Mouse (Mus musculus): ENCODE measurements around the gene Fnbp1. TPM values are rescaled to one million over a fixed set of nuclear protein-coding genes. Genes with fewer than 3 reads are reported as not detected.
"Not testable (repeated sequence)": the region's sequence is repeated elsewhere in the genome, so short reads cannot be mapped to it uniquely, and the experiment has no call there.

Gene Fnbp1
- total RNA-seq (2021) = 100 to 1,000 TPM; 104 to 118 TPM

DNA sequence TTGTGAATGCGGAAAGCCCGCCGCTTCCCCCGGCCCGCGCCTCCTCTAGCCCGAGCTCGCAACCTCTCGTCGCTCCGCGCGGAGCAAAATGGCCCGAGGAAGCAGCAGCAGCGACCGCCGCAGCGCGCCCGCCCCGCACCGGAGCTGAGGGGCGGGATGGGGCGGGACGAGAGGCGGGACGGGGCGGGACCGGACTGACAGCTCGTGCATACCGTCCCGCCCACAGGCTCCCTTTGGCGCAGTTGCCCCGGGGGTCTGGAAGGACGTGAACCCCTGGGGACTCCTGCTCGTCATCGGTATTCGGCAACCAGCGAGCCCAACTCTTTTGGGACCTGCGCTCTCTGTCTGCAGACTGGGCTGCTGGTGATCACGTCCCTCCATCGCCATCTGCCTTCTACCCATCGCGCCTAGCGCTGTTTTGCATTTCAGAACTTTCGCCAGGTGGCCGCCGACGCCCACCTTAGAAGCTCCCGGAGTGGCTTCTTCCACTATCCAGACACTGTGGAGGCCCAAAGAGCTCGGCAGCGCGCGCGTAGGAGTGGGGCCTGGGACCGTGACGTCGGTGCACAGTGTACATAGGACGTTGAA lies at the start of gene Fnbp1:
Fnbp1 (minus strand) TSS at position 142 of the 588 bp plus-strand sequence.
- DNase-seq = peak; percentile 85

- no peak for DNase-seq
Measured at GRCm38 (mm10) chr2:31189654-31190053, 47.8 kb upstream of the Fnbp1 start.

DNA sequence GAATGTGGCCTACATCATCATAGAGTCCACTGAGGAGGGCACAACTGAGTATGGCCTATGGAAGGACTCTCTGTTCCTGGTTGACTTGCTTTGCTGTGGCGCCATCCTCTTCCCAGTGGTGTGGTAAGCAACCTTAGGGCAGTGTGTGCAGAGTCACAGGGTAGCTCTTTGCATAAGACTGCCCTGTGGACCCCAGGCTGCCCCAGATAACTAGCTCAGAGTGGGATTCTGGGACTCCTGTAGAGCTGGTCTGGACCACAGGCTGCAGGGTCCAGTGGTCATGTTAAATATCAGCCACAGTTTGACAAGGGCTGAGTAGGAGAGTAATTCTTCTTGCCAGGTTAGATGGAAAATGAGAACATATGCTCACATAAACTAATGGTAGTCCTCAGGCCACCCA lies 46.9 kb upstream of the Fnbp1 start:
- DNase-seq = no peak

- DNase-seq = no peak
Measured at GRCm38 (mm10) chr2:31183830-31184229, 42.0 kb upstream of the Fnbp1 start.

GRCm38 (mm10) chr2:31182786-31183330 lies 41.0 kb upstream of the Fnbp1 start:
- no peak for DNase-seq

DNA sequence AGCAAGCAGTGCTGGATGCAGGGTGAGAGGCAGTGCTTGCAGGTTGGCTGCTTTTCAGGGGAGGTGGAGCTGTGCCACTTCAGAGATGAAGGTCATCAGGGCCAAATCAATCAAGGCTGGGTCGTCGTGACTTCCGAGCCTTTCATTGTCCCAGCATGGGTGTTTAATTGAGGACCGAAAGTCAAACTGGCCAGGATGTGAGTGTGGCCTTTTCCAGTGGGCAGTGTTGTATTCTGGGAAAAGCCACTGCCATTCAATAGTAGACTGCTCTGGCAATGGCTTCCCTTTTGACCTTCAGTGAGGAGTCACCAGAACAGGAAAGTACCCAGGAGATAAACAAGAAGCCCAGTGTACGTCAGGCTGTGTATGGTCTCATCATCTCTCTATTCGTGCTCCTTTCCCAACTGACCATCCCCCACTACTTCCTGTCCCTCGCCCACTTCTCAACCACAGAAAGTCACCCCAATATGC lies 38.3 kb upstream of the Fnbp1 start:
- no peak for DNase-seq

GRCm38 (mm10) chr2:31179471-31179870 lies 37.7 kb upstream of the Fnbp1 start:
- no peak for DNase-seq

DNA sequence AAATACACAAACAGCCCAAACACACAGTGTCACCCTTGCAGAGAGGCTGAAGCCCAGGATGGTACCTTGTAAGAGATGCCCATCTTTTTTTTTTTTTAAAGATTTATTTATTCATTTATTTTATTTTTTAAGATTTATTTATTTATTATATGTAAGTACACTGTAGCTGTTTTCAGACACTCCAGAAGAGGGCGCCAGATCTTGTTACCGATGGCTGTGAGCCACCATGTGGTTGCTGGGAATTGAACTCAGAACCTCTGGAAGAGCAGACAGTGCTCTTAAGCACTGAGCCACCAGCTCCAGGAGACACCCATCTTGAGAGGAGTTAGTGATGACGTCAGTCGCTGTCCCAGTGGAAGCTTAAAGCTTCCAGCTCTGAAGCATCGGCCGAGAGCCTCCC lies 36.8 kb upstream of the Fnbp1 start:
- DNase-seq = not testable (repeated sequence)

DNA sequence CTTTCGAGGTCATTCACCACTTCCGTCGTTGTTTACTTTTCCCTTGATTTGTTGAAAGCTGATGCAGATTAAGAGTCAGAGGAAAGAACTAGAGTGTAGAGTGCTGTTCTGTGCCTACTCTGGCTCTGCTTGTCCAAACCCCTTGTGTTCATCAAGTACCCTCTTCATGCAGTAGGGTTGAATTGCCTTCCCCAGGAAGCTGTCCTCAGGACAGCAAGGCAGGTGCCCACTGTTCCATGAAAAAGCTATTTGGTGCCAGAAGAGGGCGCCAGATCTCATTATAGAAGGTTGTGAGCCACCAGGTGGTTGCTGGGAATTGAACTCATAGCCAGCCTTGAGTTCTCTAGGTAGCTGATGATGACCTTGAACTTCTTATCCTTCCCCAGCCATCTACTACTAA lies 31.5 kb upstream of the Fnbp1 start:
- no peak for DNase-seq

GRCm38 (mm10) chr2:31172536-31172935 lies 30.7 kb upstream of the Fnbp1 start:
- DNase-seq = no peak

GRCm38 (mm10) chr2:31172001-31172400 lies 30.2 kb upstream of the Fnbp1 start:
- no peak for DNase-seq

GRCm38 (mm10) chr2:31170164-31170563 lies 28.4 kb upstream of the Fnbp1 start:
- no peak for DNase-seq

- DNase-seq = no peak
Measured at GRCm38 (mm10) chr2:31169001-31169400, 27.2 kb upstream of the Fnbp1 start.

- not testable (repeated sequence) for DNase-seq
Measured at GRCm38 (mm10) chr2:31167571-31167970, 25.8 kb upstream of the Fnbp1 start.

DNA sequence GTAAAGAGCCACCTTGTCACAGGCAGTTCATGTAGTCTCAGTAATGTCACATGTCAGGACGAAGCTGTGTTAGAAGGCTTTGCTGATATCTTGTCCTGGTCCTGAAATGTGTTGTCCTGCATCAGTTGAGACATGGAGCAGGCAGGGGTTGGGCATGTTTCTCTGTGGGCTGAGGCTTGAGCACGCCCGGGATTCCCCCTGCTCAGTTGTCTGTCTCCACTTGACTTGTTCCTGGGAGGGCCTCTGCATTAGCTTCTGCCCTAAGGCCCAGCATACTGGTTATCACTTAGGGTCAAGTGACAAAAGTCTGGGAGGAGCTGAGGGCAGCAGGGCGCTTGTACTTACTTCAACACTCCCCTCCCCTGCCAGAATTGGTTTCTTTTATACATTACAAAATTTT lies 23.7 kb upstream of the Fnbp1 start:
- DNase-seq = no peak

- peak; percentile 25 to 26 for DNase-seq
Measured at GRCm38 (mm10) chr2:31164841-31165455, 23.1 kb upstream of the Fnbp1 start.

GRCm38 (mm10) chr2:31163361-31164118 lies 21.7 kb upstream of the Fnbp1 start:
- no peak for DNase-seq

DNA sequence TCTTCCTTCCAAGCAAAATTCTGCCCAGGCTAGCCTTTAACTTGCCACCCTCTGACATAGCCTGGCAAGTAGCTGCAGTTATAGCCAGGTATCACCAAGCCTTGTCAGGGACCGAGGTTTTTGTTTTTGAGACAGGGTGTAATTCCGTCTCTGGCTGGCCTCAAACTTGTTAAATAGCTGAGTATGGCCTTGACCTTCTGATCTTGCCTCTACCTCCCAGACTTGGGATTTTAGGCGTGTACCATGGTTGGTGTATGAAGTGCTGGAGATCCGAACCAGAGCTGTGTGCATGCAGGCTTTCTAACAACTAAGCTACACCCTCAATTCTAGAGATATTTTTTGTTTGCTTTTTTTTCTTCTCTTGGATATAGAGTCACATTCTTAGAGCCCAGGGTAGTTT lies 19.8 kb upstream of the Fnbp1 start:
- no peak for DNase-seq

DNA sequence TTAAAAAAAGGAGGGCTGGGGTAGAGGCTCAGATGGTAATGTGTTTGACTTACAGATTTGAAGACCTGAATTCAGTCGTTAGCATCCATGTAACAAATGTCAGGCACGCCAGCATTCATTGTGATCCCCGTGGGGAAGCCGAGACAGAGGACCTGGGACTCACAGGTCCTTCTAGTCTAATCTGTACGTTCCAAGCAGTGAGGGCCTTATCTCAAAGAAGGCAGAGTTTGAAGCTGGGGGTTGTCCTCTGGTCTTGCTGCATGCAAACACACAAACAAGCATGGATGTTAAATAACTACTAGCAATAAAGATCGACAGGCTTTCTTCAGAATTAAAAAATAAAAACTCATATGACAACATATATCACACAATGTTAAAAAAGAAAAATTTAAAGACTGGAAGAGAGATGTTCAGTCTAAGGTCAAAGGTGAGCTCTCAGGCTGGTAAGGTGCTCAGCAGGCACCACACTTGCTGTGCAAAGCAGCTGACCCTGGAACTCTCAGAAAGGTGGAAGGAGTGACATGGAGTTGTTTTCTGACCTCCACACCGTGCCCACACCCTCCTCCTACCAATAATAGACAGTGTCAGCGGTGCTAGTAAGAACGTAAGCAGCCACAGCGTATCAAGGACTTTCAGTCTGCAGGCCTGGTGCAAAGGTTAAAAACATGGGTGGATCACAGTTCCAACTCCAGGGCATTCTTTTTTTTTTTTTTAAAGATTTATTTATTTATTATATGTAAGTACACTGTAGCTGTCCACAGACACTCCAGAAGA lies 18.5 kb upstream of the Fnbp1 start:
- DNase-seq = no peak

DNA sequence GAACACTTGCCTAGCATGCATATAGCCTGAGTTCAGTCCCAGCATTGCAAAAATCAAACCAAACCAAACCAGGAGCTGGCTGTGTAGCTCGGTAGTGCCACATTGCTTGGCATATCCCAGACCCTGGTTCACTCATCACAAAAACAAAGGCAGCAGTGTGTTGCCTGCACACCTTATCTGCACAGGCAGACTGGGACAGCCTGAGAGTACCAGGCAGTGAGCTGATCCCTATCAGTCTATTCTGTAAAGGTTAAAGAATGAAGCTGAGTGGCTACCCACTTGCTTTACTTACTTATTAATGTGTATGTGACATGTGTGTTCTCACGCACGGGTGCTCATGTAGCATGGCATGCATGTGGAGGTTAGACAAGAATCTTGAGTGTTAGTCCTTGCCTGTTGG lies 15.0 kb upstream of the Fnbp1 start:
- DNase-seq = no peak

- DNase-seq = peak; percentile 79 to 81
Measured at GRCm38 (mm10) chr2:31151892-31152812, 10.3 kb upstream of the Fnbp1 start, which contains the start of gene Gpr107. Gene Gpr107, plus strand, starts transcription at chr2:31152316.

Measured in layer of hippocampus, postnatal 36 days (tissue).